In the genomic region with DNA sequence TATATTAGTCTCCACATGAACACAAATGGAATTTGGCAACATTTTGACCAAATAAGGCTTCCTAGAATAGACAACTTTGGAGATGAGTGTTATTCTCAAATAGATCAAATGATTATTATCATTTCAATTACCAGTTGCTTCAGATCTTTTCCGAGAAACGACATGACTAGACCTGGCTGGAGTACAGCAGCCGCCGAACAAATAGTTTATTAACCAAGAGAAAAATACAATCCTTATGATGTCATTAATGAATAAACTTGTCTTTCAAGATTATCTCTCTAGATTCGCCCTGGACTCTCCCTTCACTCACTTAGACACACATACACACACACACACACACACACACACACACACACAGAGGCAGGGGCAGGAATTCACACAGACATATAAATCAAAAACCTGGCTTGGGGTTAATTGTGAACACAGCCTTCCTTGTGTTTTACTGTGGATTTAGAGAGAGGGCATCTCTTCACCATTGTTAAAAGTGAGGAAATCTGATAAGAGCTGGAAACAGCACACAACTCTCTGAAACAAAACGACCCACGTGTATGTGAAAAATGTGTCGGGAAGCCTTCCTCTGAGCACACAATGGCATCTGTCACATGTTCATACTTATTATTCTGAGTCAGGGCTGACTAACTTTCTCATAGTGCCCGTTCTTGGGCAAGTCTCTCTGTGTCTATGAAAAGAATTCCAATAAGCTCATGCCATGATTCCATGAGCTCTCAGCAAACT, we compare ENCODE assay signal across 11 mouse cellular contexts. TPM values are rescaled to one million over a fixed set of nuclear protein-coding genes. Genes with fewer than 3 reads are reported as not detected.
DNase-seq lines count a peak whose midpoint lies in the region; ATAC-seq and TF ChIP-seq lines count a peak whose summit lies in the region.
"Had no signal": no experiment of that assay in that cellular context is flagged by ENCODE, and none has a peak within 500 bp of the region (broad histone marks: within the 10 kb centered on the region; RNA-seq: fewer than 3 reads in every experiment).

No protein-coding gene starts in this region.

- 27% methylated on average over 9 of the region's 9 CpGs for WGBS in lung, embryonic 14.5 days
- 51% methylated on average over 9 of the region's 9 CpGs for WGBS in forebrain, embryonic 12.5 days

- H3K27ac ChIP-seq in lung, embryonic 14.5 days (ENCODE audit: low read depth): peak overlapping the region; percentile 25; the same call in 1 of the 2 replicates
- no peak overlapping the region for H3K27ac ChIP-seq in forebrain, embryonic 12.5 days
- H3K27ac ChIP-seq: liver, embryonic 15.5 days had no signal

- H3K36me3 ChIP-seq in lung, embryonic 14.5 days (ENCODE audit: insufficient read depth): no peaks in the 10 kb centered on the region
- no peaks in the 10 kb centered on the region for H3K36me3 ChIP-seq in forebrain, embryonic 12.5 days (replicated peaks)
- H3K36me3 ChIP-seq: liver, embryonic 15.5 days had no signal

- no peak for ATAC-seq in lung, embryonic 14.5 days (ENCODE audit: insufficient read depth)
- ATAC-seq in forebrain, embryonic 12.5 days (ENCODE audit: low FRiP score): no peak

- H3K4me3 ChIP-seq in lung, embryonic 14.5 days (ENCODE audit: low read depth, low read length): no peak overlapping the region
- no peak overlapping the region for H3K4me3 ChIP-seq in forebrain, embryonic 12.5 days (replicated peaks)
- H3K4me3 ChIP-seq: erythroblast, embryonic 14.5 days; liver, embryonic 15.5 days had no signal

- no peak overlapping the region for H3K4me2 ChIP-seq in lung, embryonic 14.5 days
- no peak overlapping the region for H3K4me2 ChIP-seq in forebrain, embryonic 12.5 days
- H3K4me2 ChIP-seq: liver, embryonic 15.5 days had no signal

- no peak for TF ChIP-seq POLR2A in brain, embryonic 14.5 days (IDR thresholded peaks at IDR 0.05; ENCODE audit: borderline replicate concordance, extremely low read depth, insufficient read depth, insufficient read length, poor library complexity, severe bottlenecking)

- no peak for TF ChIP-seq CTCF in lung, embryonic 14.5 days (IDR thresholded peaks at IDR 0.05; ENCODE audit: low read depth)
- no peak for TF ChIP-seq CTCF in brain, embryonic 14.5 days (IDR thresholded peaks at IDR 0.05; ENCODE audit: borderline replicate concordance, extremely low read depth, insufficient read depth, insufficient read length)

- no peaks in the 10 kb centered on the region for H3K27me3 ChIP-seq in lung, embryonic 14.5 days (ENCODE audit: insufficient read depth, low read length)
- no peaks in the 10 kb centered on the region for H3K27me3 ChIP-seq in forebrain, embryonic 12.5 days
- H3K27me3 ChIP-seq: liver, embryonic 15.5 days had no signal

- 0 out of 2 replicates have a peak, but pooled peaks cover 10% of the 10 kb centered on the region for H3K4me1 ChIP-seq in lung, embryonic 14.5 days (ENCODE audit: insufficient read depth)
- peaks cover 14% of the 10 kb centered on the region for H3K4me1 ChIP-seq in forebrain, embryonic 12.5 days

- DNase-seq in heart, adult 11 months: peak; percentile 89
- DNase-seq in heart, postnatal 10 days: no peak
- peak; percentile 46 for DNase-seq in lung, embryonic 14.5 days
- DNase-seq in lung, postnatal 10 days: no peak
- DNase-seq in brain, embryonic 14.5 days (ENCODE audit: low read depth): peak; percentile 40
- DNase-seq in retina, postnatal 1 day: peak; percentile 25
- DNase-seq in urinary bladder, postnatal 14 days (ENCODE audit: low spot score): no peak
- DNase-seq: thymus, postnatal 25 days had no signal

- intact Hi-C loops in heart, postnatal 10 days (cut with DNase I): no loop called here

- no peaks in the 10 kb centered on the region for H3K9me3 ChIP-seq in lung, embryonic 14.5 days (ENCODE audit: low read depth, low read length)
- H3K9me3 ChIP-seq in forebrain, embryonic 12.5 days: no peaks in the 10 kb centered on the region
- H3K9me3 ChIP-seq: liver, embryonic 15.5 days had no signal

- no peak overlapping the region for H3K9ac ChIP-seq in lung, embryonic 14.5 days
- H3K9ac ChIP-seq in forebrain, embryonic 12.5 days: no peak overlapping the region
- H3K9ac ChIP-seq: liver, embryonic 15.5 days had no signal

RNA-seq across cellular contexts. Expression of a gene that starts 30.1 kb away (rescaled TPM):
- total RNA-seq in heart, postnatal 10 days (2021): 10 to 100 TPM; 26.5 to 29.4 TPM
- polyA plus RNA-seq in lung, embryonic 14.5 days (2014; fragmentation: Nextera tagmentation; extraction: Ambion mirVana): 41.2 and 41.6 TPM in 2 replicates
- polyA plus RNA-seq in brain, embryonic 14.5 days (2012; rRNA removed): 5.9 and 11.2 TPM in 2 replicates
- polyA plus RNA-seq in forebrain, embryonic 12.5 days (2016; fragmentation: Nextera tagmentation; extraction: Ambion mirVana): 16.5 and 17.1 TPM in 2 replicates

Comparison
In these comparisons a context has a peak if more than half of its experiments do, and no peak if none do; other contexts are left out.
1. DNase-seq: peak in heart, adult 11 months (single experiment), lung, embryonic 14.5 days (single experiment), brain, embryonic 14.5 days (single experiment) and retina, postnatal 1 day (single experiment); none in heart, postnatal 10 days (0 of 2), lung, postnatal 10 days (single experiment) and urinary bladder, postnatal 14 days (single experiment).